Mouse (Mus musculus) T-helper 2 cell (primary cell): ENCODE data around the gene Rasa3.

Experiments used
- in situ Hi-C: fragments of 300-600 bp; cut with MboI, MseI; formaldehyde crosslinking; loops from one replicate; pipeline ENCODE4 v1.15.1; 2025; ENCODE audit warnings: high pct_unique_total_duplicates

Rasa3 gene

DNA sequence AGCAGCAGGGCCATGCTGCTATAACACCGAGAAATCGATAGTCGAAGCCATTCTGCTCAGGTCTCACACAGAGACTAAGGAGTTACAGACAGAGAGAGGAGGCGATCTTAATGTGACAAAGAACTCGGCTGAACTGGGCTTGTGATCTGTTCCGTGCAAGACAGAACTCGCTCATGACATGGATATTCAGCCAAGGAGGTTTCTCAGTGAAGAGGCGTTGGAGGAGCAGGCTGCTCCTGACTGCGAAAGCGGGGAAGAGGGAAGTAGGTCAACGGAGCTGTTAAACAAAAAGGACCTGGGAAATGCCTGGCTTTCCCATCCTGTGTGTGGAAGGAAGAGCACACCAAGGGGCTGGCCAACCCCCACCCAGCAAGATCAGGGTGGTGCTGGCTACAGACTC is 105.4 kb downstream of the Rasa3 start:
- in situ Hi-C loops: loop anchor here (10.0 kb wide), 1 partner anchor 1077 kb away; no protein-coding TSS in a partner anchor

DNA sequence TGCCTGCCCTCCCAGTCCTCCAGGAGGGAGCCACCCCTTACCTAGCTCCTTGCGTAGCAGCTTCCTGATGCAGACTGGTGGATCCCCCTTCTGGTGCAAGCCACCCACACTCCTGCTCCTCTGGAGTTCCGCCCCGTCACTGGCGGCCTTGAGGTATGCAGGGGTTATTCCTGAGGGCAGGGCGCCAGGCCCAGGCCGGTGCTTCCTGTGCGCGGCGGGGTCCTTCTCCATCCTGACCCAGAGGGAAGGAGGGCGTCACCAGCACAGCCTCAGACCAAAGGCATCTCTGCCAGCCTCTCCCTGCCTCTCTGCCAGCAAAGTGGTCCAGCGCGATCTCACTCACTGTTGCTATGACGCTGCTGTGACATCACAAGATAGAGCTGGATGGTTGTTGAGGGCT is 115.3 kb downstream of the Rasa3 start, which contains the start of gene 1700029H14Rik:
Gene 1700029H14Rik (minus strand): TSS at position 344 of the 400 bp plus-strand sequence.
- in situ Hi-C loops: no loop called here

DNA sequence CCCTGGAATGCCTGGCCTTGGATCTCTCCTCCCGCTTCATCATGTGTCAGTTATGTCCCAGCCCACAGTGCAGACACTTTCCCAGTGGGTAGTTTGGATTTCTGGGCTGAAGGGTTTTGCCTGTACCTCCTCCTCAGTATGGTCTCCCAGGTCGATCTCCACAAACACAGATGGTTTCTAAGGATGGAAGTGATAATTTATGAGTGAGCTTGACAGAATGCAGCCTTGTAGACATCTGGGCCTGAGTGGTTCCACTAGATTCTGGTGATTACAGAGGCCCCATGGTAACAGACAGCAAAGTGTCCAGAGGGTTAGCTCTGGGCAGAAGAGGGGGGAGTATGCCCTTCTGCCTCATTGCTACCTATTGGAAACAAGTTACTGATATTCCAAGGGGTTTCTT is 119.9 kb downstream of the Rasa3 start:
- in situ Hi-C loops: no loop called here

DNA sequence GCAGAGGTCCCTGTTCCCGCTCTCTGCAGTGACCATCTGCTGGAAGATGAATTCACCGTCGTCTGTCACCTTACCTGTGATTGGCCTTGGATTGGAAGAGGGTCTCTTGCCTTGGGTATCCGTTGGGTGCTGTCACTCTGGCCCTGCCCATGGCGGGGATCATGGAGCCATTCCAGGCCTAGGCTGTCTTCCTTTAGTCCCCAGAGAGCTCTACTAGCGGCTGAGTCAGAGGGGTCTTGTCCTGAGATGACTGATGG is 125.9 kb downstream of the Rasa3 start:
- in situ Hi-C loops: loop anchor here (5.0 kb wide), 1 partner anchor 201 kb away; no protein-coding TSS in a partner anchor

DNA sequence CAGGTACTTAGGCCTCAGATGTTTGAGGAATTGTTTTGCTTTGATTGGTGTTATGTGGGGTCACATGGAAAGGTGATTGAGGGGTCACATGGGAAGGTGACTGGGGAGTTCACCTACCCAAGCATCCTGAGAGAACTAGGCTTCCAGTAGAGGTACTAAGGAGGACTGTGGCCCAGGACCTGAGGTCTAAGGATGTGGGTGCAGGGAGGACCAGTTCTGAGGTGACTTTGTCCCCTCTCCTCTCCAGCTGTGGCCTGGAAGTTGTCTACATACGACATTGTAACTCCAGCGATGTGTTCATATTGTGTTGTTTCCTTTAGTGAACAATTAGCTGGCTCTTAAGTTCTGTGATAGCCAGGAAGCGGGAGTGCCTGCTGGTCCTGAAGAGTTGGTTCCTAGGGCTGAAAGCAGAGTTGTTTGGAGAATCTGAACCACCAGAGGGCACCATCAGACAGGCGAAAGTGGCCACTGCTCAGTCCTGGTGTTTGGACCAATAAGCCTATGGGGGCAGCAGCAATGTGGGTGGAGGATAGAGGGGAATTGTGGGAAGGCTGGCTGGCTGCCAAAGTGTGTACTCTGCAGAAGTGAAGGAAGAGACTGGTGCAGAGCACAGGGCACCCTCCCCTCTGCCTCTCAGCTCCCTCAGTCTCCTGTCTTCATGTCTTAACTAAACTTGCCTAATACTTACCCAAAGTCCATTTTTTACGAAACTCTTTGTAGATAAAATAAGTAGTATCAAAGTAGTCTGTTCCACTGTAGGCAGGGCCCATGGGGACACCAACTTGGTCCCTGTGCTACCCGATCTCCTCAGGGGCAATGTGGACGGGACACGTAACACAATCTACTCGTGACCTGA is 126.5 kb downstream of the Rasa3 start:
- in situ Hi-C loops: loop anchor here (5.0 kb wide), 1 partner anchor 201 kb away; no protein-coding TSS in a partner anchor

- in situ Hi-C loops: no loop called here
Measured at GRCm38 (mm10) chr8:13548831-13549230, 128.6 kb downstream of the Rasa3 start.

GRCm38 (mm10) chr8:13548235-13548634 is 129.2 kb downstream of the Rasa3 start:
- in situ Hi-C loops: no loop called here

DNA sequence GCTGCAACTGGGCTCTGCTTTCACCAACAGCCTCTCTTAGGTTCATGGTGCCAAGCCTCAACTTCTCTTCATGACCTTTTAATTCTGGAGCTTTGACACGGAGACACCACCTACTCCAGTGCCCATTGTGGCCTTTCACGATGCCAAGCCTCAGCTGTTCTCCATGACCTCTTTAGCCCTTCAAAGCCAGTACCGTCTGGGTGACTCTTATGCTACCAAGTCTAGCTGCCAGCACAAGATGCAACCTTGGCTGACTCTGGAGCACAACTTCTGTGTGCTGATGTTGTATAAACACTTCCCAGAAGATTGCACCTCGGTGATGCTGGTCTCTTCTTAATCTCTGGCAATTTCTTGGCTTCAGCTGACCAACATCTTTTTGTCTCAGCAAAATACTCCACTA is 131.0 kb downstream of the Rasa3 start:
- in situ Hi-C loops: no loop called here

- in situ Hi-C loops: no loop called here
Measured at GRCm38 (mm10) chr8:13541526-13541925, 135.9 kb downstream of the Rasa3 start.

GRCm38 (mm10) chr8:13540122-13540521 is 137.3 kb downstream of the Rasa3 start:
- in situ Hi-C loops: no loop called here

GRCm38 (mm10) chr8:13538821-13539220 is 138.6 kb downstream of the Rasa3 start:
- in situ Hi-C loops: no loop called here

- in situ Hi-C loops: no loop called here
Measured at GRCm38 (mm10) chr8:13537102-13537501, 140.3 kb downstream of the Rasa3 start.

GRCm38 (mm10) chr8:13533123-13533522 is 144.3 kb downstream of the Rasa3 start:
- in situ Hi-C loops: no loop called here

- in situ Hi-C loops: no loop called here
Measured at GRCm38 (mm10) chr8:13531602-13532171, 145.7 kb downstream of the Rasa3 start.

DNA sequence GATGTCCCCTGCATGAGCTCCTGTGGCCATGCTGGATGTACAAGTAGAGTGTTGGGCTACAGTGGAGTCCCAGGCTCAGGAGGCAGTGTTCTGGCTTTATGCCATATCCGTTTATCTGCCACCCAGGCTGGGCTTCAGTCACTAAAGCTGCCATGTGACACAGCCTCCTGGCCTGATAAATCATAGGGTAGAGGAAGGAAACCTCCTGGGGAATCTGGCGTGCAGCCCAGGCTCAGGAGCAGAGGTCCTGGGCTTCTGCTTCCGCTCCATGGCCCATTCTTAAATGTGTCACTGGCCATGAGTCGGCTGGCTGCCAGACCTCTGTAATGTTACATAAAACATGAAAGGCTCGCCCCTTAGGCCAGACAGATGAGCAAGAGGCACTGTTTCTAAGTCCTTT is 146.5 kb downstream of the Rasa3 start:
- in situ Hi-C loops: no loop called here

DNA sequence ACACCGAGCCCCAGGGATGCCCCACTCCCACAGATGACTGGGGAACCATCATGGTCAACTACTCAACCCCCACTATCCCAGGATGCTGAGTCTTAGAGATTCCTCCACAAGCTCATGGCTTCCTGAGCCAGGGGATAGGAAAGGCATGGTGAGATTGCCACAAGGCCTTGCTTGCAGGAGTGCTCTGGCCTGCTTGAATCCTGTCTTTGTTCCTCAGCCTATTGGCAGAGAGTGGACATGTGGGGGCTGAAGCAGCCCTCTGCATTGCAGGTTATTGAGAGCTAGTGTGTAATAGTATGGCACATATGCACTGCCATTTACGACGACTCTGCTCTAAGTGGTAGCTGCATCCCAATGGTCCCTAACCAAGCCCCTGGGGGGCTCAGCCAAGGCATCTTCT is 147.0 kb downstream of the Rasa3 start:
- in situ Hi-C loops: no loop called here

- in situ Hi-C loops: no loop called here
Measured at GRCm38 (mm10) chr8:13529891-13530316, 147.5 kb downstream of the Rasa3 start.

- in situ Hi-C loops: no loop called here
Measured at GRCm38 (mm10) chr8:13529011-13529840, 148.2 kb downstream of the Rasa3 start.

DNA sequence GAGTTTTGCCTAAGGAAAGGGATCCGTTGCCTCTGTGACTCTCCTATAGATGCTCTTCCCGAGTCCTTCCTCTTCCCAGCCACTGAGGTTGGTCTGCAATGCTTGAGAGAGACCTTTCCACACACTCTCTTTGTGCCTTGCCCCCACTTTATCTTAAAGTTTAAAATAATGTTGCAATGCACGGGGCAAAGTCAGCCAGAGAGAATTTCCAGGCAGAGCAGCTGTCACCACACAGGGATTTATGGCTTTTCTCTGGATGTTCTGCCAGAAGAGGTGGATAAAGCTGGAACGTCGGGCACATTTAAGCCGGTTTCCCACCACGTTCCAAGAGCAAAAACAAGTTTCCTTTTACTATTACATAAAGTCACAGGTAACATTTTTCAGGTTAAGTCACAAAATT is 156.0 kb downstream of the Rasa3 start:
- in situ Hi-C loops: no loop called here

DNA sequence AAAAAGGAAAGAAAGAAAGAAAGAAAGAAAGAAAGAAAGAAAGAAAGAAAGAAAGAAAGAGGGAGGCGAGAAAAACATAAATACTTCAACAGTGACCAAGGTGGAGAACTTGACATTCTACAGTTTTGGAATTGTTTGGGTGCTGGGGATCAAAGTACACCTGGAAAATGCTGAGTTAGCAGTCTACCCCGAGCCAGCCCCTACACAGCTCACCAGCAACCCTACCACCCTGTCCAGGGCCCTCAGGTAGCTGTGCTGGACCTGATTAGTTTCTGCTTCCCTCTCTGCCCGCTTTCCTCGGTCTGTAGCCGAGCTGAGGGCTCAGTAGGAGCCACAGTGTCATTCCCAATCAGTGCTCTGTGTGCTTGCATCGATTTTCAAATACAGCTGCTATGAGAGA is 157.1 kb downstream of the Rasa3 start:
- in situ Hi-C loops: no loop called here

- in situ Hi-C loops: no loop called here
Measured at GRCm38 (mm10) chr8:13519503-13519902, 157.9 kb downstream of the Rasa3 start.

- in situ Hi-C loops: no loop called here
Measured at GRCm38 (mm10) chr8:13517284-13517781, 160.1 kb downstream of the Rasa3 start.
